8 mouse cellular contexts compared by ENCODE assay signal in the genomic region with DNA sequence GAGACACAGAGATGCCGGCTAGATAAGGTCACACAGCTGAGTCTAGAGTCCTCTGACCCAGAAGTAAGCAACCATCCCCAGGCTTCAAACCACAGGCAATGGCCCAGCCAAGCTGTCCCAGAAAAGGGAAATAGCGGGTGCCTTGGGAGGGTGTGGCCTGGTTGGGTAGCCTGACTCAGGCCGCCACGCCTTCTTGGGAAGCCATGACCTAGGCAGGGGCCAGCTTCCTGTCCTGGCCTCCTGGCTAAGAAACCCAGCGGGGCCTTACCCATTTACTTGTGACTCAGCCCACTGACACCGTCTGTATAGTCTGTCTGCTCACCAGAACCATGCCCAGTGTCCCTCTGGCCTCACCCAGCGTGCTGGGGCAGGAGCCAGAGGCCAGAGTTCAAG. TPM values are rescaled to one million over a fixed set of nuclear protein-coding genes. Genes with fewer than 3 reads are reported as not detected.
A peak's percentile ranks its signal among the peaks of the same experiment; 100 is the strongest.
DNase-seq lines count a peak whose midpoint lies in the region; ATAC-seq lines count a peak whose summit lies in the region.

No protein-coding gene starts in this region.

- H3K4me1 ChIP-seq in heart, embryonic 12.5 days (replicated peaks) = peaks cover 54% of the 10 kb centered on the region
- H3K4me1 ChIP-seq in kidney, embryonic 15.5 days = peaks cover 52% of the 10 kb centered on the region
- H3K4me1 ChIP-seq in stomach, embryonic 16.5 days (ENCODE audit: control insufficient read depth, insufficient read depth, low read length) = peaks cover 50% of the 10 kb centered on the region

- H3K9ac ChIP-seq in heart, embryonic 12.5 days = peak overlapping the region; percentile 90
- H3K9ac ChIP-seq in kidney, embryonic 15.5 days = peak overlapping the region; percentile 54; the same call in 1 of the 2 replicates
- H3K9ac ChIP-seq in stomach, embryonic 16.5 days (ENCODE audit: low read length) = peak overlapping the region; percentile 84

- 29% methylated on average over 7 of the region's 7 CpGs for WGBS in heart, embryonic 12.5 days
- 50% methylated on average over 7 of the region's 7 CpGs for WGBS in kidney, embryonic 15.5 days
- 36% methylated on average over 7 of the region's 7 CpGs for WGBS in stomach, embryonic 16.5 days

- ATAC-seq in common myeloid progenitor, adult 5-6 weeks (replicated peaks; ENCODE audit: low read depth, poor library complexity, severe bottlenecking) = peak; percentile 60
- ATAC-seq in heart, embryonic 12.5 days (ENCODE audit: insufficient number of reproducible peaks, low FRiP score) = peak; percentile 59
- ATAC-seq in kidney, embryonic 15.5 days (replicated peaks; ENCODE audit: low FRiP score) = no peak
- peak; percentile 17; the same call in 1 of the 2 replicates for ATAC-seq in stomach, embryonic 16.5 days (ENCODE audit: insufficient read depth, low FRiP score)

- H3K9me3 ChIP-seq in heart, embryonic 12.5 days (replicated peaks) = no peaks in the 10 kb centered on the region
- H3K9me3 ChIP-seq in kidney, embryonic 15.5 days (replicated peaks) = no peaks in the 10 kb centered on the region
- H3K9me3 ChIP-seq in stomach, embryonic 16.5 days (replicated peaks; ENCODE audit: control insufficient read depth, low read length) = no peaks in the 10 kb centered on the region

- peaks cover 48% of the 10 kb centered on the region for H3K36me3 ChIP-seq in heart, embryonic 12.5 days
- H3K36me3 ChIP-seq in kidney, embryonic 15.5 days = peaks cover 42% of the 10 kb centered on the region
- peaks cover 13% of the 10 kb centered on the region for H3K36me3 ChIP-seq in stomach, embryonic 16.5 days (ENCODE audit: control insufficient read depth, insufficient read depth, low read length)

- peak; percentile 70 for DNase-seq in layer of hippocampus, adult 9-11 months
- DNase-seq in layer of hippocampus, postnatal 14 days (ENCODE audit: low spot score in 2 of 2) = no peak
- DNase-seq in lung, postnatal 25 days (ENCODE audit: low spot score) = peak; percentile 89
- no peak for DNase-seq in cerebellum, adult 8-10 months

- H3K4me2 ChIP-seq in heart, embryonic 12.5 days = peak overlapping the region; percentile 89
- peak overlapping the region; percentile 87 for H3K4me2 ChIP-seq in kidney, embryonic 15.5 days
- peak overlapping the region; percentile 89 for H3K4me2 ChIP-seq in stomach, embryonic 16.5 days (ENCODE audit: low read depth, low read length)

- H3K27me3 ChIP-seq in heart, embryonic 12.5 days (replicated peaks) = no peaks in the 10 kb centered on the region
- H3K27me3 ChIP-seq in kidney, embryonic 15.5 days = no peaks in the 10 kb centered on the region
- no peaks in the 10 kb centered on the region for H3K27me3 ChIP-seq in stomach, embryonic 16.5 days (ENCODE audit: control insufficient read depth, insufficient read depth, low read length)

- peak overlapping the region; percentile 80 for H3K4me3 ChIP-seq in heart, embryonic 12.5 days
- peak overlapping the region; percentile 97 for H3K4me3 ChIP-seq in kidney, embryonic 15.5 days (replicated peaks)
- H3K4me3 ChIP-seq in stomach, embryonic 16.5 days (replicated peaks; ENCODE audit: low read length) = peak overlapping the region; percentile 57

- H3K27ac ChIP-seq in heart, embryonic 12.5 days (ENCODE audit: poor library complexity, severe bottlenecking) = peak overlapping the region; percentile 97
- peak overlapping the region; percentile 94 for H3K27ac ChIP-seq in kidney, embryonic 15.5 days
- H3K27ac ChIP-seq in stomach, embryonic 16.5 days (ENCODE audit: low read length) = peak overlapping the region; percentile 92

RNA-seq across cellular contexts. Expression of a gene that starts 1.6 kb away (rescaled TPM):
- 10 to 100 TPM; 15.6 to 20.1 TPM for total RNA-seq in layer of hippocampus, postnatal 14 days (2021)
- total RNA-seq in common myeloid progenitor, adult 5-6 weeks (2017) = 29.8 and 31.7 TPM in 2 replicates
- polyA plus RNA-seq in heart, embryonic 12.5 days (2016; fragmentation: Nextera tagmentation; extraction: Ambion mirVana) = 121 and 123 TPM in 2 replicates
- polyA plus RNA-seq in kidney, embryonic 15.5 days (2015; fragmentation: Nextera tagmentation; extraction: Ambion mirVana) = 20.5 and 25.9 TPM in 2 replicates
- polyA plus RNA-seq in stomach, embryonic 16.5 days (2015; fragmentation: Nextera tagmentation; extraction: Ambion mirVana) = 51.2 and 63.2 TPM in 2 replicates

RNA-seq across cellular contexts. Expression of a gene that starts 4.9 kb away (rescaled TPM):
- 10 to 100 TPM; 32.1 to 41.1 TPM for total RNA-seq in layer of hippocampus, postnatal 14 days (2021)
- total RNA-seq in common myeloid progenitor, adult 5-6 weeks (2017) = 17.8 and 35.4 TPM in 2 replicates
- 78.9 and 81.3 TPM in 2 replicates for polyA plus RNA-seq in heart, embryonic 12.5 days (2016; fragmentation: Nextera tagmentation; extraction: Ambion mirVana)
- 89.0 and 91.4 TPM in 2 replicates for polyA plus RNA-seq in kidney, embryonic 15.5 days (2015; fragmentation: Nextera tagmentation; extraction: Ambion mirVana)
- polyA plus RNA-seq in stomach, embryonic 16.5 days (2015; fragmentation: Nextera tagmentation; extraction: Ambion mirVana) = 64.6 and 66.5 TPM in 2 replicates

RNA-seq across cellular contexts. Expression of a gene that starts 16.2 kb away (rescaled TPM):
- total RNA-seq in layer of hippocampus, postnatal 14 days (2021) = 10 to 100 TPM; 24.7 to 32.7 TPM
- total RNA-seq in common myeloid progenitor, adult 5-6 weeks (2017) = 11.9 and 18.1 TPM in 2 replicates
- polyA plus RNA-seq in heart, embryonic 12.5 days (2016; fragmentation: Nextera tagmentation; extraction: Ambion mirVana) = 24.3 and 27.7 TPM in 2 replicates
- 18.5 and 18.8 TPM in 2 replicates for polyA plus RNA-seq in kidney, embryonic 15.5 days (2015; fragmentation: Nextera tagmentation; extraction: Ambion mirVana)
- polyA plus RNA-seq in stomach, embryonic 16.5 days (2015; fragmentation: Nextera tagmentation; extraction: Ambion mirVana) = 22.8 and 24.6 TPM in 2 replicates

RNA-seq across cellular contexts. Expression of a gene that starts 20.4 kb away (rescaled TPM):
- total RNA-seq in layer of hippocampus, postnatal 14 days (2021) = not detected
- total RNA-seq in common myeloid progenitor, adult 5-6 weeks (2017) = not detected in 2 replicates
- 0.17 TPM in 1 of 2 replicates, not detected in the other for polyA plus RNA-seq in heart, embryonic 12.5 days (2016; fragmentation: Nextera tagmentation; extraction: Ambion mirVana)
- 0.15 and 0.38 TPM in 2 replicates for polyA plus RNA-seq in kidney, embryonic 15.5 days (2015; fragmentation: Nextera tagmentation; extraction: Ambion mirVana)
- 2.0 and 2.2 TPM in 2 replicates for polyA plus RNA-seq in stomach, embryonic 16.5 days (2015; fragmentation: Nextera tagmentation; extraction: Ambion mirVana)

RNA-seq across cellular contexts. Expression of a gene that starts 35.8 kb away (rescaled TPM):
- 10 to 100 TPM; 66.3 to 72.2 TPM for total RNA-seq in layer of hippocampus, postnatal 14 days (2021)
- 18.0 and 19.8 TPM in 2 replicates for total RNA-seq in common myeloid progenitor, adult 5-6 weeks (2017)
- 22.0 and 22.3 TPM in 2 replicates for polyA plus RNA-seq in heart, embryonic 12.5 days (2016; fragmentation: Nextera tagmentation; extraction: Ambion mirVana)
- 22.2 and 30.1 TPM in 2 replicates for polyA plus RNA-seq in kidney, embryonic 15.5 days (2015; fragmentation: Nextera tagmentation; extraction: Ambion mirVana)
- polyA plus RNA-seq in stomach, embryonic 16.5 days (2015; fragmentation: Nextera tagmentation; extraction: Ambion mirVana) = 17.2 and 17.4 TPM in 2 replicates

Comparison
In these comparisons a context has a peak if more than half of its experiments do, and no peak if none do; other contexts are left out.
1. DNase-seq: peak in layer of hippocampus, adult 9-11 months (single experiment) and lung, postnatal 25 days (single experiment); none in layer of hippocampus, postnatal 14 days (0 of 2) and cerebellum, adult 8-10 months (single experiment).
2. Peak in every context shown above with its lines, with median percentiles within 50 percentile points of each other: H3K27ac ChIP-seq, H3K4me2 ChIP-seq, H3K4me3 ChIP-seq and H3K9ac ChIP-seq.